Mouse (Mus musculus): ENCODE data around the gene Mslnl.
"Not testable (repeated sequence)": the region's sequence is repeated elsewhere in the genome, so short reads cannot be mapped to it uniquely, and the experiment has no call there.

The Mslnl gene

DNA sequence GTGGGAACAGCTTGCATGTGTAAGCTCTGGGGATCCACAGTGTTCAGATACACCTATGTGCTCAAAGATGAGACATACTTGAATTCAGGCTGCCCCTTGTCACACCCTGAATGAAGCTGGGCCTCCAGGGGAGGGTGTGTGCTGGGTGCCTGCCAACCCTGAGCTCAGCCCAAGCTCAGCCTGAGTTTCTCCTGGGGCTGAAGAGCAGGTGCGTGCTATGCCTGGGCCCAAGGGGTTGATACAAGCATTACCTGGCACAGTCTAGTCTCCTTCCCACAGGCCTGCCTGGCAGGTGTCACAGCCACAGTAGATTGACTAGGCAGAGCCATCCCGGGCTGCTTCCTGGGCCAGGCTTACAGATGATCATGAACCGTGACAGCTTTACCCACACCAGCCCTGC is at the start of gene Mslnl:
Gene Mslnl, plus strand, starts transcription at position 298 of the 400 bp plus-strand sequence.
- DNase-seq = no peak

DNA sequence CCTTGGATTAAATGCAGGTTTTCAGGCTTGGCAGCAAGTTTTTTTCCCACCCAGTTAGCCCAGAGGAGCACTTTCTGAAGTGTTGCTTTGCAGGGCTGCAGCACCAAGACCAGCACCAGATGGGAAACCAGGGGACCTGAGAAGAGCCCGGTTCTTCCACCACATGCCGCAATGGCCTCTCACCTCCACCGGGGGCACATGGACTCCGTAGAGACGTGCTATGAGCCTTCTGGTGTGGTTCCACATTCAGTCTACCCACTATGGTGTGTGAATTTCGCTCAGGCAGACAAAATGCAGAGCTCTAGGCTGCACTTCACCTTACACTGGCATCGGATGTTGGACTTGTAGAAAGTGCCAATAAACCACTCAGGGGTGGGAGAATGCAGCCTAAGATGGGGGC is 49.5 kb upstream of the Mslnl start:
- DNase-seq = no peak

DNA sequence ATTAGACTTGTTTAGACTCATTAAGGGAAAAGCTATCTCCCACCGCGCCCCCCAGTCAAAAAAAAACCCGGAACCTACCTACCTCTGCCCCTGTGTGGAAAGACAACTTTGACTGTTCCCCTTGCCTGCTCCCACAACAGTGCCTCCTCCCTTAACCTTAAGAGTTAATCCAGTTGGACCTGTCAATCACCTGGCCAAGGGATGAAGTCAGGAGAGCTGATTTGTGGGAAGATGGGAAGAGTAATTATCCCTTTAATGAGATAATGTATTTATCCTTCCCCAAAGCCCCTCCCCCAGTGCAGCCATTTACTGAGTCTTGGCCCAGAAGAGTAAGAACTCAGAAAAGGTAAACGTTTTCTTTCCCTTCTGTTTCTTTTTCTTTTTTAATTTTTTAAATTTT is 46.9 kb upstream of the Mslnl start:
- DNase-seq = no peak

DNA sequence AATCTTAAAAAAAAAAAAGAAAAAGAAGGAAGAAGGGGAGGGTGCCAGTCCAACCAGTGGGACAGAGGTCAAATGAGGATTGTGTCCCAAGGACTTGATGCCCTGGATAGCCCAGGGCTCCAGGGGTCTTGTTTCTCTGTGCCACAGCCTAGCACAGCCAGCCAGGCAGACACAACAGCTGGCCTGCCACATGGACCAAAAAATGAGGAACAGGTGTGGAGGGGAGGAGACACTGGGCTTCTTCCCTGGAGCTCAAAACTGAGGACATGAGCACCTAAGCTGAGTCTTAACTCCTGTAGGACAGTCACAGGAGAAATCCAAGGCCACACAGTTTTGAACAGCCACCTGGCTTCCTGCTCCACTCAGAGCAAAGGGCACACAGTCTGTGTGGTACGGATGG is 39.6 kb upstream of the Mslnl start:
- DNase-seq = no peak

DNA sequence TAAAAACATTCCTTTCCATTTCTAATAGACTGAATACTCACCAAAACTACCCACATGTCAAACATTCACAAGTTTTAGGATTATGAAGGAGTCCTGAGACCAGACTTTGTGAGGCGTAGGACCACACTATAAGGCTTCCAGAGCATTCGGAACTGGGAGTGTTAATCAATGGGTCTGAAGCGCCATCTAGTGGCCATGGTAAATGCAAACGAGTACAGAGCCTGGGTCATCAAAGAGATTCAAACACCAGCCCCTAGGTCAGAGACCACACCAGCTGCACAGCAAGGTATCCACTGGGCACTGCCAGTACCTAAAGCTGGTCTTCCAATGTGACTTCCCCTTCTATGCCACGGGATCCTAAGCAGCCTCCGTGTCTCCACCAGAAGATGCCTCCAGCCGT is 37.4 kb upstream of the Mslnl start:
- peak; percentile 68 for DNase-seq

DNA sequence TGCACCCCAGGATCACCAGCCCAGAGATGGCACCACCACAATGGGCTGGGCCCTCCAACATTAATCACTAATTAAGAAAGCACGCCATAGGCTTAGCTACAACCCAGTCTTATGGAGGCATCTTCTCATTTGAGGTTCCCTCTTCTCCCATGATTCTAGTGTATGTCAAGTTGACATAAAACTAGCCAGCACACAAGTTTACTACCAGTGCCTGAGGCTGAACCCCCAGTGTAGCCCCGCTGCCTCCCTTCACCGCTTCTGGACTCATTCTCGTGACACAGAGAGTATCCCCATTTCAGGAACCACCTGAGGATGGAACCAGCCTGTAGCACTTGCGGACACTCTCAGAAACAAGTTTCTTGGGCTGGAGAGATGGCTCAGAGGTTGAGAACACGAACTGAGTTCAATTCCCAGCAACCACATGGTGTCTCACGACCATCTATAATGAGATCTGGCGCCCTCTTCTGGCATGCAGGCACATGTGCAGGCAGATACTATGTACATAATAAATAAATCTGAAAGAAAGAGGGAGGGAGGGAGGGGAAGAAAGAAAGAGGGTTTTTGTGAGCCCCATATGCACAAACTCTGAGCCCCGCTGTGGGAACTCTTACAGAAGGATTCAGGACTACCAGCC is 34.9 kb upstream of the Mslnl start:
- no peak for DNase-seq

DNA sequence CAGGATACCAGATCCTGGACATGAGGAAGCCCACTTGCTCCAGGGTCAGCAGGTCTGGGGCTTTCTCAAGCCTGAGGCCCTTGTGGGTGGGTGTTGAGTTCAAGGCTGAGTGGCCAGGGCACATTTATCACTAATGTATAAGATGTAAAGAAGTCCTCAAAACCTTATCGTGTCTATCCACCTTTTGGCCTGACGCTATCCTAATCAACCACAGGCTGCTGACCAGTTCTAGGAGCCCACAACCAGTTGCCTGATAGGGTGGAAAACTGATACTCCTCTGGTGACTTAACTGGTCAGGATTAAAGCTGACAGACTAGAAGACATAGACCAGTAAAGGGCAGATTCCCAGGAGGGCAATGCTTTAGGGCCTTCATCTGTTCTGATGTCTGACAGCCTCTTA is 25.8 kb upstream of the Mslnl start:
- DNase-seq = no peak

DNA sequence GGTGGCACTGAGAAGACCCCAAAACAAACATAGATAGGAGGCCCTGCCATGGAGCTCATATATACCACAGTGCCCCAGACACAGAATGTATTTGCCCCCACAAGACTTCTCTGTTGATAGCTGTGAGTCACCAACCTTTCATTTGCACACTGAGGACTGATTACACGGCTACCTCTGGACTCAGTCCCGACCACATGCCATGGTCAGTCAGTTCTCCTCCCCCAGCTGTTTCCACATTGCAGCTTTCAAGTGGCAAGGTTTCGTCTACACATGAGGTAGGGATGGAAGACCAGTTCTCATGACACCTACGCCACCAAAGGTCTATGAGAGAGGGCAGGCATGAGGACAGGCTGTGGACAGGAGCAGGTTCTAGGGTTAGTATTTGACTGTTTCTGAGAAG is 24.7 kb upstream of the Mslnl start:
- no peak for DNase-seq

DNA sequence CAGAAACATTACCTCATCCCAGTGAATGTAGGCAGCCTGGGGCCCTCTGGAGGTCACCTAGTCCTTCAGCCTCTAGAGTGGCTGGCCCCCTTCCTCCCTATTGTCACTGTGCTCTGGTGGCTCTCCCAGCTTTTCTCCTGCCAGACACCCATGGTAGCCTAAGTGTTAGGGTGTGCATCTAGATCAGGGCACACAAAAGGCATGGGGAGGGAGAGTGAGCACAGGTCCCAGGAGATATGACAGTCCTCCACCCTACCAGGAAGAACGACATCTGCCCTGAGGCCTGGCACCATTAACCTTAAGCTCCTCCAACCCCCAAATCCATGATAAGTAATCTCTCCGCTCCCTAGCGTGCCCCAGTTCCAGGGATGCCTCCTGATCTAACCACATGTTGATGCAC is 20.2 kb upstream of the Mslnl start:
- DNase-seq = no peak

DNA sequence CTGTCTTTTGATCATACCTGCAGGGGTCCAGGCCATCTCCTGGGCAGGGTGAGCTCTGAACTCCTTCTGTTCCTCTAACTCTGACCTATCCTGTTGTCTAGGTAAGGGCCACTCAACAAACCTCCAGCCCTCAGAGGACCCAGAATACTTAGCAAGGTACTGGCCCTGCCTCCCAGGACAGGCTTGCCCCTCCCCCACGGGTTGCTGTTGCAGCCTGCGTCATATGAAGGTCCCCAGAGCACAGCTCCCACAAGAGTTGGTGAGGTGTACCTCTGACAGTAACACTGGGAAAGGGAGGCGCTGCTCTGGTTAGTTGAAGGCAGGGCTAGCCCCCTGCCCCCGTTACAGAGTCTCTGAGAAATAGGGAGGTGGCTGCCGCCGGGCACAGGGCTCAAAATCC is 19.7 kb upstream of the Mslnl start:
- no peak for DNase-seq

DNA sequence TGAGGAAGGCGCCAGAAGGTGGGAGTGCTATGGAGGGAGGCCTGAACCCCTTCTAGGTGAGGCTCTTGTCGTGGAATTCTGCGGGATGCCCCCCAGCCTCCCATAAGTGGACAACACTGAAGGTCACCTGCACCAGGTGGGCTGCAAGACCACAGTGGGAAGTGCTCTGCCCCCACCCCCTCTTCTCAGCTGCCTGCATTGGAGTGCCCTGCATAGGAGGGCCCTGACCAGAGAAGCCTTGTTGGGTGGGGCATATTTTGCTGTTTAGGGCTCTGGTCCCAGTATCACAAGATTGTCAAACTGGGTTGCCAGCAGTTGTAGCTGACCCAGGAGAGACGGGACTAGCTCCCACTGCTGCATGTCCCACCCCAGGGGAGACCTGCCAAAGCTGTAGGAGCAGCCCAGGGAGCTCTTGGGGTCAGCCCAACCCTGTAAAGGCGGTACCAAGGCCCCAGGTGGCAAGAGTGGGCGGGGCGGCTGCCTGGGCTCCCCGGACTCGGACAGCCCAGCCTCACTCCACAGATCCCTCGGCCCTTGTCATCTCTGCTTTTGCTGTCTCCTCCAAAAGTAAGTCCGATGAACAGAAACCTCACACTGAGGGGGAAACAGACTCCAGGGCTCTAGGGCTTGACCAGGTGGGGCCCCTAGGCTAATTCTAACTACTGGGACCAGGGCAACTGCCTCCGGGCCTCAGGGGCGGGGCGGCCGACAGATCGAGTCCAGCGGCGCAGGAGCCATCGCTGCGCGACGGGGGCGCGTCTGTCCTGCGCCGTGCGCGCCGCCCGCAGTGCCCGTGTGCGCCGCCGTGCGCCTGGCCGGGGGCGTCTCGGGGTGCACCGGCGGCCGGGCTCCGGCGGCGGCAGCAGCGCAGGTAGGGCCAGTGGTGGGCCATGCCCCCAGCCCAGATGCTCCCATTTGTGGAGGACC is 18.9 kb upstream of the Mslnl start, which contains the start of gene Gng13:
Gene Gng13, plus strand, starts transcription at position 461 of the 927 bp plus-strand sequence.
- peak; percentile 31 for DNase-seq

DNA sequence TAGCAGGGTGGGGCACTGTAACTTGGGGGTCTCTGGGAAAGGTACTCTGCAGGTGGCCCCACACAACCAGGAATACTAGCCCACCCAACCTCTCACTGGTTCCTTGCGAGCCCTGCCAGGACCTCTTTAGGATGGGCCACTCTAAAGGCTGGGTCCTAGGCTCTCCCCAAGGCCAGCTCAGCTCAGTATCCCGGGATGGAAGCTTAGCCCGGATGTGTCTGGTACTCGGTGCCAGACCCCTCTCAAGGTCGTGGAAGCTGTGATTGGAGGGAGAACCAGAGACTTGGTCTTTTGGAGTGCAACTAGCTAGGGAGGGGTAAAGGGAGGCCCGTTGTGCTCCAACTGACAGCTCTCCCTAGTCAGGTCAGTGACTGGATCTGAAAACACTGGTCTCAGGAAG is 18.2 kb upstream of the Mslnl start:
- DNase-seq = no peak

DNA sequence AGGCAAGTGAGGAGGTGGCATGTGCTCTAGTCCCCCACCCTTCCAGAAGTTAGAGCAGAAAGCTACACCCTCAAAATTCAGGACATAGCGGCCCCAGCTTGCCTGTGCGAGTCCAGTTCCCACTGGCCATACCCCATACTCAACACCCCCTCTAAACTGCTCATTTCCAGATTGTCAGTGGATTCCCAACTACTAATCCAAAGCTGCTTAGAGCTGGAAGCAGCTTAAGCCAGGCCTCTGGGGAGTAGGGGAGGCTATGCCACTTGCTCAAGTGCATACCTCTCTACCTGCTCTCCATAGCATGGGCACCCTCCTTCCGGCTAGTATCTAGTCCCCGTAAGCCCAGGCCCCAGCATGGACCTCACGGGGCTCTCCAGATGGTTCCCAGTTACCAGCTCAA is 14.4 kb upstream of the Mslnl start:
- no peak for DNase-seq

DNA sequence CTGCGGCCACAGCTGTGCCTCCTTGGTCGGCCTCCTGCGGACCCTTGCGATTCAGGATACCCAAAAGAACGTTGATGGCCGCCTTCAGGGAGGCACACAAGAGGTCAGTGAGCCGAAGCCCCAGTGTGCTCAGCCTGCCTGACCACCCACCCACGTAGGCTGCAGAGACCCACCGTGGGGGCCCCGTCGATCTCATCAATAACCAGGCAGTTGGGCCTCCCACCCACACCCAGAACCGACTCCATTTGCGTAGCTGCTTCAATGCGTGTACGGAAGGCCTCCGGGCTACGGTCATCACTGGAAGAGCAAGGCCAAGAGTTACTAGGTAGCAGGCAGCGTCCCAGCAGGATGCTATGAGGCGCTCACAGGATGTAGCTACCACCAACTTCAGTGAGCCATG is 12.4 kb upstream of the Mslnl start:
- DNase-seq = no peak

DNA sequence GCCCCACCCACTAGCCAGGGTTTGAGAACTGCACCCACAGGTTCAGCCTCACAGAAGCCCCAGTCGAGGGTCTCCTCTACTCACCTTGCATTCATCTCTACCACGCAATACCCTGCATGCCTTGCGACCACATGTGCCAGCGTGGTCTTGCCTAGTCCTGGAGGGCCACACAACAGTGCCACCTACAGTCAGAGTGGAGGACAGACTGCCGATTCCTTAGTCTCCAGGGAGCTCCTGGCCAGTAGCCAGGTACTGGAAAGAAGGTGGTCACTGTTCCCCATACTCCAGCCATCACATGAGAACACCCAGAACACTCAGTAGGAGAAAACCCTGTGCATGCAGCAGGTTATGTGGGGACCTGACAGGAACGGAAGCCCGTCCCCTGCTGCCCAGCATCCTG is 11.9 kb upstream of the Mslnl start:
- no peak for DNase-seq

DNA sequence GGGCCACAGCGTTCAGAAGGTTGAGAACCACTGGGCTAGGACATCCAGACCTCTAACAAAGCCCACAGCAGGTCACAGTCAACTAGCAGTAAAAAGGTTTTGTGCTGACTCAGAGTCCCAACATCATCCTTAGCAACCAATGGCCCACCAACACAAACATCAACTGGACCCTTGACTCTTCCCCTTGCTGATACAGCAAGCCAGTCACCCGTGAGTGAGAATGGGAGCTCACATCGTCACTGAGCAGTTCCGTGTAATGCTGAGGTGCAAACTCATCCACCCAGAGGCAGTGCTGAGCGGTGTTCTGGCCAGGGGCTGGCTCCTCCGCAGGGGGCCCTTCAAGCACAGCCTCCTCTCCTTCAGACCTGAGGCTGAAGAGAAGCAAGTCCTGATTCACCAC is 10.6 kb upstream of the Mslnl start:
- DNase-seq = peak; percentile 18

DNA sequence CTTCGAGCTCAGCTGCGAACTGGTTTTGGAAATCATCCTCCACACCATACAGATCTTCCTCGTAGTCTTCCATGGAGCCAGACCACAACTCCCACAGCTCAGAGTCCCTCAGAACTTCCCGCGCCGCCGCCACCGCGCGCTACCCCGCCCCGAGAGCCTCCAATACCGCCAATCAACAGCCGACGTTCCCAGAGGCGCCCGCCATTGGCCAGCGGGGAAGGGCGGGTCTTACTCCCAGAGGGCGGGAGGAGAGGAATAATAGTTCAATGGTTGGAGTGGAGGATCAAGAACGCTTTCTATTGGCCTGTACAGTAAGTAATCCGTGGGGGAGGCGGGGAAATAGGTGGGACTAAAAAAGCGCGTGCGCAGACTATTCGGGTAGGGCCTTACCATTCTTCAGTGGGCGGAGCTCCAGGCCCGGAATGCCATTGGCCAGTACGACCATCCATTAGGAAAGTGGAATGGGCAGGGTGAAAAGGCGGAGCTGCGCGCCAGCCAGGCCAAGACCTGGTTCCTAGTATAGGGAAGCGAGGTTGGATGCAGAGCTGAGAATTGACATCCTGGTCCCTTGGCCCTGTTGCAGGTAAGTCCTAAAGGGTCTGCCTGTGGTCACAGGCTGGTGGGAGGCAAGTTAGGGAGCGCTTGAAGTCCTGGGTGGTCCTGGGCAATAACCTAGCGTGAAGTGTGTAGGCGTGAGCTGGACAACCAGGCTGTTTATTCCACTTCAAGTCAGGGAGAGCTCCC is 8.4 kb upstream of the Mslnl start, which contains the start of the genes Chtf18 and Rpusd1:
Gene Chtf18, minus strand, starts transcription at position 155 of the 744 bp plus-strand sequence.
Gene Rpusd1, plus strand, starts transcription at position 406 of the 744 bp plus-strand sequence.
- DNase-seq = peak; percentile 100

DNA sequence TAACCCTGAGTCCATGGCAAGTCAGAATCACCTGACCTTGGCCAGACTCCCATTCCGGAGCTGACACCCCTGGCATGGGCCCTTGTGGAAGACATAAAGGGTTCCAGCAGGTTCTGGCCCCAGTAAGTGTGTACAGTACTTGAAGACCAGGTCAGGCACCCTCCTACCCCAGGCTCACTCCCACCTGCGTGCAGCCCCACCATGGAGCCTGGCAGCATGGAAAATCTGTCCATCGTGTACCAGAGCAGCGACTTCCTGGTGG is 7.9 kb upstream of the Mslnl start:
- no peak for DNase-seq

DNA sequence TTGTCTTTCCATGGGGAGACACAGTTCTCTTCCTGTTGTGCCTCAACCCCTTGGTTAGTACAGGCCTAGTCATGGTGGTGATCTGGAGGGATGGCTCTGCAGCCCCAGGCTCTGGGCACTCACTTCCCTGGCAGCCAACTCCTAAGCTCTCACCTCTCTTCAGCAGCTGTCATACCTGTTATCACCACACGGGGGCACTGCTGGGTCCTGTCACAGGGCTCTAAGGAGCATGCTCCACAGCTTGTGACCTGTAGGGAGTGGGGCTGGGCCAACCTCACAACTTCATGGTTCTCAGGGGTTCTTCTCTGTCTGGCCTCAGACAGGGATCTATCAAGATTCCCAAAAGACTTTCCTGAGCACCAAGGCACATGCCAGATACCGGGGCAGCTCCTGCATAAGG is 3.8 kb upstream of the Mslnl start:
- DNase-seq = peak; percentile 89

DNA sequence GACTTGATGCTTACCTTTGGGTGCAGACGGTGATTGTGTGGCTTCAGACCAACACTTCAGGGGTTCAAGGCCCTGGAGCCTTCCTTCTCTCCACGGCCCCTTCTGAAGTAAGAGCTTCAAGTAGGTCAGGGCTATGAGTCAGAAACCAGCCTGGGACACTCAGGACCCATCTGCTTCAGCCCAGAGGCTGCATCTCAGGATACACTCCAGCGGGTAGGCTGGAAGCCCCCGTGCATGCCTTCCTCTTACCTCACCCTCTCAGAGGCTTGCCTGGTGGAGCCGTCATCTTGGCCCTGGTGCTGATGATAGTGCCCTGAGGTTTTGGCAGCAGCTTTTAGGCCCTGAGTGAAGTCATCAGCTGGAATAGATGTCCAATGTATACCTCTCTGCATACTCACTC is 596 bp upstream of the Mslnl start:
- no peak for DNase-seq

DNA sequence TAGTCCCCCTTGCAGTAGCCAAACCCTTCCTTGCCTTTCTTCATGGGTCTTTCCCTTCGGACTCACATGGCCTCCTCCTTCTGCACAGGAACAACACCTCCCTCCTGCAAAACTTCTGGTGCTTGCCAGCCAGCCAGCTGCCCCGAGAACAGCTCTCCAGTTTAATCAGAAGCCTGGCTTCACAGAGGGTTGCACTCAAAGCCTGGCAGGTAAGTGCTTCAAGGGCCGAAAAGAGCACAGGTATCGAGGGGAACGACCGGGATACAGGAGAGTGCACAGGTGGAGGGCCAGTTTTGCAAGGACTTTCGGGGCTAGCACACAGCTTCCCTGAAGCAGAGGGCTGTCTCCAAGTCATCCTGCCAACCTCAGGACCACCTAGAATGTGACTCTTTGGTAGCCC is 3.0 kb downstream of the Mslnl start:
- no peak for DNase-seq

DNA sequence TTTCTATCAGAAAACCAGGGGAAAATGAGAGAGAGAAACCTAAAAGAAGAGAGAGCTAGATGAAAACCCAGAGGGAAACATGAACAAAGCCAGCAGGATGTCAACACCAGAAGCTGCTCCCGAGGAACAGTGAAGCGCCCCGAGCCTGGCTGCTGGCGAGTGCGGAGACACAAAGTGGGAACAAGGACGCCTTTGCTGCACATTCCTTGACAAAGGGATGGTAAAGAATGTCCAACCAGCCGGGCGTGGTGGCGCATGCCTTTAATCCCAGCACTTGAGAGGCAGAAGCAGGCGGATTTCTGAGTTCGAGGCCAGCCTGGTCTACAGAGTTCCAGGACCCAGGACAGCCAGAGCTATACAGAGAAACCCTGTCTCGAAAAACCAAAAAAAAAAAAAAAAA is 5.6 kb downstream of the Mslnl start:
- not testable (repeated sequence) for DNase-seq

DNA sequence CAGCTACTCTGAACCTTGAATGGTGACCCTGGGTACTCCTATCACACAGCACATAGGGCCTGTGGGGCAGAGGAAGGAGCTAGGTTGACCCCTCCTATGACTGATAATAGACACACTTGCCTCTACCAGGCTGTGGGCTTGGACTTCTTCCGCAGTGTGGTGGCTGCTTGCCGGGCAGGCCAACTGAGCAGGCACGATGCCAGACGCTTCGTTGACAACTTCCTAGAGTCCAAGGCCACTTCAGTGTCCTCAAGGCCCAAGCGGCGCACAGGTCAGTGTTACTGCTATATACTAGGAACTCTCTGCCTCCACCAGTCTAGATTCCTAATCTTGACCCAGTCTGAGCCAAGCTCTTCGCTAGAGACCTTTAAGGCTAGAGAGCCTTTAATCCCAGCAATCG is 8.0 kb downstream of the Mslnl start:
- no peak for DNase-seq

DNA sequence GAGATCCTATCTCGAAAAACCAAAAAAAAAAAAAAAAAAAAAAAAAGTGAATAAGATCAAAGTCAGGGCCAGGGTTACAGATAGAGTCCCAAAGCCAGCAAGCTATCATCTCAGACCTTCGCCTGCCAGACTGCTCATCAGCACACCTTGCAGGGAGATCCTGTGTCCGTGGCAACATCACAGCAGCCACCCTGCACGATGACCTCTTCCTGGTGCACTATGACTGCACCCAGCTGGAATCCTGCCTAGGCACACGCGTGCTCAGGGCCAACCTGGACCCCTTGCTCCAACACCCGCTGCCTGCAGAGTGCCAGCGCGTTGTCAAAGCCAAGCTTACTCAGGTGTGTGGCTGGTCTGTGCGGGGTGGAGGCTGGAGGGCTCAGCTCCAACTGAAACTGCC is 8.5 kb downstream of the Mslnl start:
- DNase-seq = no peak
